Mouse (Mus musculus) T-helper 1 cell (primary cell): ENCODE results near the gene Shh.

ENCODE experiments used
- in situ Hi-C: fragments of 300-600 bp; cut with MboI, MseI; formaldehyde crosslinking; loops from one replicate; pipeline ENCODE4 v1.15.1; 2025; ENCODE audit warnings: high pct_unique_total_duplicates

The Shh gene

GRCm38 (mm10) chr5:28460556-28461350 is 6.3 kb downstream of the Shh start:
- in situ Hi-C loops, result loop anchor here (10.0 to 25.0 kb wide), 2 partner anchors 1052 to 1454 kb away; no protein-coding TSS in a partner anchor

DNA sequence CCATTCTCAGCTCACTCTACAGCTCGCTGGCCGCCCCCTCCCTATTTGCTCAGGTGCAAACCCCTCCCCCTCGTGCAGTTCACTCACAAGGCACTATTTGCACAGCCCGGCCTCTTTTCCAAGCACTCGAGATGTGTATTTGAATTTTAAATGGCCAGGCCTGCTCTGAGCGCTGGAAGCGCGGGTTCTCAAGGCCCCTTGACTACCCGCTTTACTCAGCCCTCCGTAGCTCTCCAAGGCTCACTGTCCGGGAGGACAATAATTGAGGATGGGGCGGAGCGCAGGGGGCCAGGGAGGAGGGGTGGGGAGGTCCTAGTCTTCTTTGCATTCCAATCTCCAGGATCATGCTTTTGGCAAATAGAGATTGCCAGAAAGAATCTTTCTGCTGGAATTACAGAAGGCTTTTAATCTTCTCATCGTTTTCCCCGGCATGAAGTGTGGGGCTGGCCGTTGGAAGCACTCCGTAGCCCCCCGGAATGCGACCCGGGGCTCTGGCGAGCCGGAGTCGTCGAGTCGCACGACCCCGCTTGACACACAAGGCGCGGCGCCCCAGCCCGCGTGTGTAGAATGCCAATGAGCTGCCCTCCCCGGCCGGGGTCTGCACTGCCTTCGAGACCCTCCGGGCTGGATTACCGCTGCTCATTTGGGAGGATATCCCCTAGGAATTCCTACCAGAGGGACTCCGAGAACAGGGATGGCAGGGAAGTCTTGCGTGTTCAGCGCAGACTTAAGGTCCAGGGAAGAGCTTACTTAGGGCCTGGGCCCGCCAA is 7.4 kb downstream of the Shh start:
- in situ Hi-C loops, result loop anchor here (10.0 to 25.0 kb wide), 2 partner anchors 1053 to 1455 kb away; no protein-coding TSS in a partner anchor

DNA sequence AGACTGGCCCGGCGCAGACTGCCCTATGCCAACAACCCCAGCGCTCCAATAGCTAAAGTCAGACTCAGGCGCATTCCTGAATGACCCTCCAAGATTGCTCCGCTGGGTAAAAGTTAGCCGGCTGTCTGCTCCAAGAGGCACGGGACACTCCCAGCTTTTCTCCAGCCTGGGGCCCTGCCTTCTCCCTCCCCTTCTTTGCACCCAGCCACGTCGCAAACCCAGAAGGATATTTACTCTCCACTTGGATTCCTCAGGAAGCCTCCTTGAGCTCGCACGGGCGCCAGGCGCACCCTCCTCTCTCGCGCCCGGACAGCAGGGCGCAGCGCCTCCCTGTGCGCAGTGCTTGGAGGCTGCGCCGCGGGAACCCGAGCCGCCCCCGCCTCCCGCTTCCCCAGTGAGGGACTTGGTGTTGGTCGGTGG is 8.2 kb downstream of the Shh start:
- in situ Hi-C loops, result loop anchor here (25.0 kb wide), 1 partner anchor 1053 kb away; no protein-coding TSS in a partner anchor

DNA sequence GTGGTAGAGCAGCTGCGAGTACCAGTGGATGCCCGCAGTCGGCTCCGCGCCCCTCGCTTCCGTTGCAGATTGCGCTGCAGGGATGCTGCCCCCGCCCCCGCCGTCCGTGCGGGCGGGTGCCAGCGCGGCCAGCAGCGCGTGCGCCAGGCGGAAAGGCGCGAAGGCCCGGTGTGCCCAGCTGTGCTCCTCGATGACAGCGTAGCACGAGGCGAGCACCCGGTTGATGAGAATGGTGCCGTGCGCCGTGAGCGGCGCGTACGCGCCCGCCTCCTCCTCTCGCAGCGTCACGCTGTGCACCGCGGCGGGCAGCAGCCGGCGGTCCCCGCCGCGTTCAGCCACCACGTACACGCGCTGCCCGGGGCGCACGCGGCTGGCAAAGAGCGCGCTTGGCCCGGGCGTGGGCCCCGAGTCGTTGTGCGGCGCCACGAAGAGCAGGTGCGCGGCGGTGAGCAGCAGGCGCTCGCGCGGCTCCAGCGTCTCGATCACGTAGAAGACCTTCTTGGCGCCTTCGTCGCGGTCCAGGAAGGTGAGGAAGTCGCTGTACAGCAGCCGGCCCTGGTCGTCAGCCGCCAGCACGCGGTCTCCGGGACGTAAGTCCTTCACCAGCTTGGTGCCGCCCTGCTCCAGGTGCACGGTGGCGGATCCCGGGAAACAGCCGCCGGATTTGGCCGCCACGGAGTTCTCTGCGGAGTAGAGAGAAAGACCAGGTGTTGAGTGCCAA is 9.0 kb downstream of the Shh start:
- in situ Hi-C loops, result loop anchor here (25.0 kb wide), 1 partner anchor 1054 kb away; no protein-coding TSS in a partner anchor

- in situ Hi-C loops, result loop anchor here (25.0 kb wide), 1 partner anchor 1056 kb away; no protein-coding TSS in a partner anchor
Observed at GRCm38 (mm10) chr5:28456366-28456765, 10.7 kb downstream of the Shh start.

GRCm38 (mm10) chr5:28455721-28456120 is 11.3 kb downstream of the Shh start:
- in situ Hi-C loops, result loop anchor here (25.0 kb wide), 1 partner anchor 1057 kb away; no protein-coding TSS in a partner anchor

GRCm38 (mm10) chr5:28454546-28454945 is 12.5 kb downstream of the Shh start:
- in situ Hi-C loops, result loop anchor here (5.0 to 25.0 kb wide), 2 partner anchors 838 to 1058 kb away; no protein-coding TSS in a partner anchor

GRCm38 (mm10) chr5:28453523-28453922 is 13.5 kb downstream of the Shh start:
- in situ Hi-C loops, result loop anchor here (5.0 to 25.0 kb wide), 2 partner anchors 839 to 1059 kb away; no protein-coding TSS in a partner anchor

DNA sequence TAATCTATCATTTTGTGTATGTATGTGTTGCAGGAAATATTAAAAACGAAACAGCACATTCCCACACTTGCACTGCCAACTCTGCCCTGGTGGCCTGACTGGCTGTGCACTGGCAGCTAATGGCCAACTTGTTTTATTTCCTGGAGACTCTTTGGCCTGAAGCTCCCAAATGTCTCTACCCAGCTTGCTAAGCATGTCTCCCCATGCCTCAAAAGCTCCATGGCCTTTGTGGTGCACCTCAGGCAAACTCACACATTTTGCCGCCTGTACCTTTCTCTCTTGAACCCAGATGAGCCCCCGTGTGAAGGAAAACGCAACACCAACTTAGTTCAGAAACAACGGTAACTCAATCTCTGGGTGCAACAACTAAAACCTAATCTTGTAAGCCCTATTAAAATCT is 14.0 kb downstream of the Shh start:
- in situ Hi-C loops, result loop anchor here (5.0 to 25.0 kb wide), 2 partner anchors 839 to 1059 kb away; no protein-coding TSS in a partner anchor

DNA sequence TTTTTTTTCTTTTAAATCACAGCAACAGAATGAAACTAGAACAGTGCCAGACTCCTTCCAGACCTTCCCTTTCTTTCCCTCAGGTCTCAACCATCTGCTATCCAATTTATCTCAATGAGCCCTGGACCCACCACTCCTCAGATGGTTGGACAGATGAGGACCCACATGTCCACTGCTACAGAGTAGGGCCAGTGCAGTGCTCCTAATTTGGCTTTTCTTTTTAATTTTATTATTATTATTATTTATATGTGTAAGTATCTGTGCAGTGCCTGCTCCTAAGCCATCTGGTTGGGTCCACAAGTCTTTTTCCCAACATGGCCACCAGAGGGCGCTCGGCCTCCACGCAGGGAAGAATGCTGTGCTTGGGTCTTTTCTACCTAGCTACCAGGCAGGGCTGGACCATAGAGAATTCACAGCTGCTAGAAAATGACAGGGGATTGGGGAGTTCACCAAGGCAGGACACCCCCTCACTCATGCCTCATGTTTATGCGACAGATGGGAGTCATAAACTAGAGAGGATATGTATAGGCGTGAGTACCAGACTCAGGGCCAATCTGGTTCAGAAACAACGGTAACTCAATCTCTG is 15.9 kb downstream of the Shh start:
- in situ Hi-C loops, result loop anchor here (5.0 to 25.0 kb wide), 2 partner anchors 841 to 1061 kb away; no protein-coding TSS in a partner anchor

DNA sequence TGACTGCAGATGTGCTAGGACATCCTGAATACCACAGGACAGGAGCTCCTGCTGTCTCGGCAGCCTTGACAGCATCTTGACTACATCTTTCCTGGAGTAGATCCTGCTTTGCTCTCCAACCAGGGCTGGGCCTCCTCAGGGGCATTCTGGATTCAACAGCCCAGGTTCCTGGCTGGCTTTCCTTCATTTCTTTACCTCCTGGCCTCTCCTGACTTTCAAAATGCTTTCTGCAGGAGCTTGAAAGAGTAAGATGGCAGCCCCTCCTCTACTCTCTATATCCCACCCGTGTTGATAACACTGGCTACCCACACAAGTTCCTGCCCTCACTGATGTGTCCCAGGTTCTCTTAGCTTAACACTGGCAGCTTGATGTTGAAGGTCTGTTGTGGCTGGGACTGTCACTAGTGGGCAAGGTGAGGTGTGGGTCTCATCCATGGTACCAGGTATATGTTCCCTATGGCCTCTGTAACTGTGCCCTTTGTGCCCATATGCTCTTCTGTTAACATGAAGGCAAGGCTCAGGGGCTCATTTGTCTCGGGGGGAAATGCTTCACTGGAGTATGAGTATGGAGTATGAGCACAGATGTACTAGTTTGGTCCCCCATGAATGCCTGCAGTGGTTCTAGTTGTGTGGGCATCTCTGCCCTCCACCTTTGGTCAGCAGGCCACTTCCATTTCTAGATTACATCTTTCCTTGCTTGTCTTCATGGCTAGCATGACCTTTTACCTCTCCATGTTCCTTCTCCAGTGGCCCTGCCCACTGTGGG is 16.7 kb downstream of the Shh start:
- in situ Hi-C loops, result loop anchor here (5.0 to 25.0 kb wide), 2 partner anchors 842 to 1062 kb away; no protein-coding TSS in a partner anchor

GRCm38 (mm10) chr5:28425926-28426325 is 41.1 kb downstream of the Shh start:
- in situ Hi-C loops, result no loop called here

- in situ Hi-C loops, result no loop called here
Observed at GRCm38 (mm10) chr5:28423781-28424180, 43.3 kb downstream of the Shh start.

GRCm38 (mm10) chr5:28419640-28420265 is 47.3 kb downstream of the Shh start:
- in situ Hi-C loops, result no loop called here

DNA sequence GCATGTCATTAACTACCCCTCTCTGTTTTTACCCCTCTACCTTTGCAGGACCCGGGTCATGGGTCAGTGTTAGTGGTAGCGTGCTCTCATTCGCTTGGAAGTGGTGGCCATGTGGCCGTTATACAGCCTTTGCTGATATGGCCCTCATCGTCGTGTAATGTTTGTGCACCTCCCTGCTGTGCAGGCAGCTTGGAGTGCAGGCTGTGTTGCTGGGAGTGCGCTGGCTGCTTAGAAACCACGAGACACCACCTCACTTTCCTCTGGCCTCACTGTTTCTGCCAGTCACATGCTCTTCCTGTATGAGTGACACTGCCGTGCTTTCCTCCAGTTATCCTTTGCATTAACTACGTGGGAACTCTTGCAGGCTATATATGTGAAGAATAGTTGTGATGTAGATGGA is 48.3 kb downstream of the Shh start:
- in situ Hi-C loops, result no loop called here

- in situ Hi-C loops, result no loop called here
Observed at GRCm38 (mm10) chr5:28416029-28416428, 51.0 kb downstream of the Shh start.

DNA sequence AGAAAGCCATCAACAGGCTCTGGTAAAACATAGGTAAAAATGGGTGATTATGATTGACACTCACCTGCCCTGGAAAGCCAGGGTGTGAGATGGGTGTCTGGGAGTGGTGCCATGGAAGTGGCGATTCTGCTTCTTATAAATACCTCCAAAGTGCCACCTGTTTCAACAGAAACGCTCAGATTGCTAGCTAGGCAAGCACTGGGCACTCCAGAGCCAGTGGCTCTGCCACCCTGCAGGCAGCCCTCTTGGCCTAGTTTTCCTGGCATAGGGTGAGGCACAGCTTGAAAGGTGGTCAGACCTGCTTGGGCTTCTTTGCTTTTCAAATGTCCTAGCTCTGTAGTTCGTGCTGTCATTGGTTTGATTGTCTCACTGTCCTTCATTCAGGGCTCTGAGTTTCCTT is 53.0 kb downstream of the Shh start:
- in situ Hi-C loops, result no loop called here

DNA sequence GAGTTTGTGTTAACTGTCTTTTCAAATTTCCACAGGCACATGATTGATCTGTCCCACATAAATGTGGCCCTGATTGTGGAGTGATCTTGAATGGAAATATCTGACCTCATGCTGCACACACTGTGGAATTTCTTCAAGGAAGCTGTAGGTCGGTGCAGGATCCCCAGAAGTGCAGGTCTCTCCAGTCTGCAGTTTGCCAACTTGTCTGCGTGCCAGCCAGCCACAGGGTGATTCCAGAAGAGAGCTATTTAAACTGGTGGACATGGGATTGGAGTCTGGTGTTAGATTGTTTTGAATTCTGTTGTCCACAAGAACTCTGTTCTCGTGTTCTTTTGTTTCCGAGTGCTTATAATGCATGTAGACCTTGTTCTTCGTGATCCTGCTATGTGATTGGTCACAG is 53.5 kb downstream of the Shh start:
- in situ Hi-C loops, result no loop called here

DNA sequence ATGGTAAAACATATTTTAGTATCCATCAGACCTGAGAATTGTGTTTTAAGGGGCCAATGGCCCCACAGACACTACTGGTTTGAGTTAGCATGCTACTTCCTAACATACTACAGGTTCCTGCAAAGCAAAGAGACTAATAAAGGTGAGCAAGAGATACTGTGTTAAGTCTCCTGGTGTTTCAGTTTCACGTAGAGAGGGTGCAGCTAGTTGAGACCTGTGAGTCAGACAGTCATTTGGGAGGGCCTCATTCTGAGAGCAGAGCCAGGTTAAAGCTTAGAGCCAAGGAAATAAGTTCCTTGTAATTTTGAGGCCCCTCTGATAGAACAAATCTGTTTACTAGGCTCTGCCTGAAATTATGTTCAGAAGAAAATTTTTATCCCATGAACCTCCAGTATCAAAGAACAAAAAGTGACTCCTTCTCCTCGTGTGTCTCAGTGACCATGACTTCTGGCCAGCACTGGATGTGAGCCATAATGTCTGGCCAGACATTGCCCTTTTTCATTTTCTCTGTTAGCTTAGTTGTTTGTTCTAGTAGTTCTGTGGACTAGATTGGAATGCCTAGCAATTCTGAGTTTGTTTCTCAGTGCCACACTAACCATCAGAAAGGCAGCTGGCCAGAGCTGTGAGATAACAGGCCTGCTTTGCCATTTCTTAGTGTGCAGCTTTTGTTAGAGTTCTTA is 54.9 kb downstream of the Shh start:
- in situ Hi-C loops, result no loop called here
